Mouse (Mus musculus) brain, adult 2 months (tissue): ENCODE measurements around the gene Zbtb24.
A peak's percentile ranks its signal among the peaks of the same experiment; 100 is the strongest.

Experiments used
- DNase-seq: peaks from one replicate; pipeline ENCODE4 v3.0.0; 2011; ENCODE audit warnings: low read depth, low spot score

Zbtb24 gene

DNA sequence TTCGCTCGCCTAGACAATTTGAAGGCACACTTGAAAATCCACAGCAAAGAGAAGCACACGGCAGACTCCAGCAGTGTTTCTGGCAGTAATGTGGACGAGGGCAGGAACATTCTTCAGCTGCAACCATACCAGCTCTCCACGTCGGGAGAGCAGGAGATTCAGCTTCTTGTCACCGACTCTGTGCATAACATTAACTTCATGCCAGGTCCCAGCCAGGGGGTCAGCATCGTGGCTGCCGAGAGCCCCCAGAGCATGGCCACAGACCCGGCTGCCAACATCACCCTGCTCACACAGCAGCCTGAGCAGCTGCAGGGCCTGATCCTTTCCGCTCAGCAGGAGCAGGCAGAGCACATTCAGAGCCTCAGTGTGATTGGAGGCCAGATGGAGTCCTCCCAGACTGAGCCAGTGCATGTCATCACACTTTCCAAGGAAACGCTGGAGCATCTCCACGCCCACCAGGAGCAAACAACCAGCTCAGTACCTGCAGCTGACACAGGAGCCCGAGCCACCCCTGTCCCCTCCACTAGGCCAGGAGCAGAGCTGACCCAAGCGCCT lies 14.3 kb downstream of the Zbtb24 start:
- DNase-seq = peak; percentile 46

DNA sequence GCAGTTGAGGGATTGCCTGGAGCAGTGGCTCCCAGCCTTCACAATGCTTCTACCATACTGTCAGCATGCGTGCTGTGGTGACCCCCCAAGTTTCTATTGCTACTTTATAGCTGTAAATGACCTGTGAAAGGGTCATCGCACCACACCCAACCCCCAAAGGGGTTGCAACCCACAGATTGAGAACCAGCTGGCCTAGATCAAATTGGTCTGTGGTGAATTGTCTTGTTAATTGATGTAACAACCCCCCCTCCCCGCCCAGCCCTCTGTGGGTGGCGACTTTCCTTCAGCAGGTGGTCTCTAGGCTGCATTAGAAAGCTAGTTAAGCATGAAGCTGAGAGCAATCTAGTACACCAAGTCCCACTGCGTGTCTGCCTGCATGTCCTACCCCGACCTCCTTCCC lies 17.1 kb downstream of the Zbtb24 start:
- no peak for DNase-seq

DNA sequence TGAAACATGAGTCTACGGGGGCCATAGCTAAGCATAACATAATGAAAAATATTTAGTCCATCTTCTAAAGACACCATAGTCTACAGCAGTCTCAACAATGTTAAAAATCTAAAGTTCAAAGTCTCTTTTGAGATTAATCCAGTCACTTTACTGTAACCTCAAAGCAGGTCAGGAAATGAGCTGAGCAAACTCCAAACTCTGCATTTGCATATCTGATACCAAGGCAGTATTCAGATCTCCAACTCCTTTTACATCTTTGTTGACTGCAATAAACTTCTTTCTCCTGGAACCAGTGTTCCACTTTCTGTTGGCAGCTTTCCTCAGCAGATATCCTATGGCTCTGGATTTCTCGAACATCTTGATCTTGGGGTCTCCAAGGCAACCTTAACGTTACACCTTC lies 20.5 kb downstream of the Zbtb24 start:
- DNase-seq = no peak

DNA sequence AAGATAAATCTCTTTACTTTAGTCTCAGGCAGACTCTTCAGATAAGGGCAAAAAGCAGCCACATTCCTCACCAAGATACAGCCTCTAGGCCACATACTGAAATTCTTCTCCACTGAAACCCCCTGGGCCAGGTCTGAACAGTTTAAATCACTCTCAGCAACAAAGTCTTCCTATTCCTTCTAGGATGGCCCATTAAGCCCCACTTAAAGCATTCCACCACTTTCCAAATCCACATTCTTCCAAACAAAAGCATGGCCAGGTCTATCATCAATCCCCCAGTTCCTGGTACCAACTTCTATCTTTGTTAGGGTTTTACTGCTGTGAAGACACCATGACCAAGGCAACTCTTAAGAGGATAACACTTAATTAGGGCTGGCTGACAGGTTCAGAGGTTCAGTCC lies 22.4 kb downstream of the Zbtb24 start:
- no peak for DNase-seq

DNA sequence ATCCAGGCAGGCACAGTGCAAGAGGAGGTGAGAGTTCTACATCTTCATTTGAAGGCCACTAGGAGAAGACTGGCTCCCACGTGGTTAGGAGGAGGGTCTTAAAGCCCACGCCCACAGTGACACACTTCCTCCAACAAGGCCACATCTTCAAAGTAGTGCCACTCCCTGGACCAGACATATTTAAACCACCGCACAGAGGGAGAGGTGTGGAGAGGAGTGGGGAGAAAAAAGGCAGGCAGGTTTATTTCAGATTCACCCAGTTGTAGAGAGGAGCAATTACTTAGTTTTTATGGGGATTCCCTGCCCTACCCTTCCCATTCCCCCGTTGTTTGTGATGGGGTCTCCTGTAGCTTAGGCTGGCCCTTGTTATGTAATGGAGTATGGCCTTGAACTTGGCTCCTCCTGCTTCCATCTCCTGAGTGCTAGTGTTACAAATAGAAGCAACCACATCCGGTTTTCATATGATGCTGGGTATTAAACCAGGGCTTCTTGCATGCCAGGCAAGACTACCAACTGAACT lies 22.8 kb downstream of the Zbtb24 start:
- DNase-seq = no peak

DNA sequence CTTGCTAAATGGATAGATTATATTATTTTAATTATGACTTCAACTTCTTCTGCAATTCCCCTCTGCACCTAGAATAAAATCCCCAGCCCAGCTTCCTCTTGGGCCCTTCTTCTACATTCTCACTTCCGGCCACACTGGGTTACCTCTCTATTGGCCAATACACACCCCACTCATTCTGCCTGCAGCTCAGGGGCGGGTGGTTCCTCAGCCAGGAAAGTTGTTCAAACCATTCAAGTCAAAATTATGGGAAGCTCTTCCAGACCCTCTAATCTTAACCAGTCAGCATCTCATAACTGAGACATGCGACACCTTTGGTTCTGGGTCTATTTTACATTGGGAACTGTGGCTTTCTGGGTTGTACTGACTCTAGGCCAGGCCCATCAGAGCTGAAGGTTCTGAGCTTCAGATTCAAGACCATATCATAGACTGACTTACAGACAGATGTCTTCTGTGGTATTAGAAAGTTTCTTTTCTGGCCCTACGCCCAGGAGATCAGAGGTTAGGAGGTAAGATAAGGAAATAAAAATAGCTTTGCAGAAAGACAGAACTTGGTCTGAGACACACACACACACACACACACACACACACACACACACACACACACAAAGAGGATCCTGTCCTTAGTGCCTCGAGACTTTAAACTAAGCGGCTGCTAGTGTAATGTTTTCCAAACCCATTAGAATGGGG lies 23.7 kb downstream of the Zbtb24 start:
- DNase-seq = no peak

DNA sequence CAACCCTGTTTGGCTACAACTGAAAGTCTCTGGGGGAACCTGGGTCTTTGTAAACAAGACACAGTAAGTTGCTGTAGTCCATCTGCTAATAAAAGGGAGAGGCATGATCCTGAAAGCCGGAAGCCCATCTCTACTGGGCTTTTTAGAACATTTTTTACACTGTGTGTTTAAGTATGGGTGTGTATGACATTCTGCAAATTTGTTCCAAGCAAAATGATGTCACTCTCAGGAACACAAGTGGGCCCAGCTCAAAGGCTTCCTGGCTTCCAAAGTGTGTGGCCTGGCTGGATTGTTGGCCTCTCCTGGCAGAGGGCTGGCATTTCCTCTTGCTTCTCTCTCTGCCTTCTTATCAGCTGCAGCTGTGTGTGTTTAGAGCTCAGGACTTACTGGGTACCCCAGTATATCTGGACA lies 24.8 kb downstream of the Zbtb24 start:
- DNase-seq = no peak

DNA sequence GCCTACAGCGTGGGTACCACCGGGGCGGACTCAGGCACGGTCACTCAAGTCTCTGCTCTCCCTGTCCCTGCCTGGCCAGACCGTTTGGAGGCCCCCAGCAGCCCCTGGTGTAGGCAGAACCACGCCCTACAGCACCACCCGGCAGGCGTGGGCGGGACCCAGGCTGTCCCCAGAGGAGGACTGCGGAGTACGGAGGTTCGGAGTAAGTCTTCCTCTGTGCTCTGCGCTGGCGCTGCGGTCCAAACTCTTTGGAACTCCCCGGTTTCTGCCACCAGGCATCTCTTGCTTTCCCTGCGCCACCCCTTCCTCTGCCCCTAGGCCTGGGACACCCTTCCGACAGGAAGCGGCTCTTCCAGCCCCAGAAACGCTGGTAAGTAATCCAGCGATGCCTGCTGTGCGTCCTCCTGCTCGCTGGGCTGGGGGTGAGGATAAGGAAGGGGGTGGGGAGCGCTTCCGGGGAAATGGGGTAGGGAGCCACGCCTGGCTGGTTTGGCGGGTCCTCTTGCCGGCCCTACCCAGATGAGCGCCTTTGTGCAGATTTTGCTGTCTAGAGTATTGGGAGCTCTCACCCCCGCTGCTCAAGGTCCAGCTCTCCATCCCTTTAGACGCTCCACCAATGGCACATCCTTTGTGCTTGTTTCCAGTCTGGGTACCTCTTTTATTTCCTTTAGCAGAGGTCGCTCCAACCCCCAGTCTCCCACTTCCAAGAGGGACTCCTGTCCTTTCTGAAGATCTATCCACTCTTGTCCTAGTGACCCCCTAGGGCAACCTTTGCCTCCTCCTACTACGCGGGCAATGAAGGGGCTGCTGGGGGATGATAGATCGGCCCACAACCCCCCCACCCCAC lies 26.2 kb downstream of the Zbtb24 start, which contains the start of gene Mical1:
Mical1 (plus strand) TSS at position 144 of the 847 bp plus-strand sequence.
- DNase-seq = peak; percentile 46

DNA sequence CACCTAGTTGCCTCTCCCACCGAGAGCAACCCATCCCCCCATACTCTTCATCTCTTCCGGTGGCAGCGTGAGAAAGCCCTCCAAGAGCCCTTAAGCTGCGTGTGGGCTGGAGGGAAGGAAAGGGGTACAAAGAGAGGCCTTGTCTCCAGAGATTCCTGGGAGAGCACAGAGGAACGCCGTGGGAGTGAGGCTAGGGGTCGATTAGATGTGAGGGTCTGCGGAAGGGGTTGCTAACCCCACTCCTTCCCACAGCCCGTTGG lies 26.8 kb downstream of the Zbtb24 start:
- no peak for DNase-seq

DNA sequence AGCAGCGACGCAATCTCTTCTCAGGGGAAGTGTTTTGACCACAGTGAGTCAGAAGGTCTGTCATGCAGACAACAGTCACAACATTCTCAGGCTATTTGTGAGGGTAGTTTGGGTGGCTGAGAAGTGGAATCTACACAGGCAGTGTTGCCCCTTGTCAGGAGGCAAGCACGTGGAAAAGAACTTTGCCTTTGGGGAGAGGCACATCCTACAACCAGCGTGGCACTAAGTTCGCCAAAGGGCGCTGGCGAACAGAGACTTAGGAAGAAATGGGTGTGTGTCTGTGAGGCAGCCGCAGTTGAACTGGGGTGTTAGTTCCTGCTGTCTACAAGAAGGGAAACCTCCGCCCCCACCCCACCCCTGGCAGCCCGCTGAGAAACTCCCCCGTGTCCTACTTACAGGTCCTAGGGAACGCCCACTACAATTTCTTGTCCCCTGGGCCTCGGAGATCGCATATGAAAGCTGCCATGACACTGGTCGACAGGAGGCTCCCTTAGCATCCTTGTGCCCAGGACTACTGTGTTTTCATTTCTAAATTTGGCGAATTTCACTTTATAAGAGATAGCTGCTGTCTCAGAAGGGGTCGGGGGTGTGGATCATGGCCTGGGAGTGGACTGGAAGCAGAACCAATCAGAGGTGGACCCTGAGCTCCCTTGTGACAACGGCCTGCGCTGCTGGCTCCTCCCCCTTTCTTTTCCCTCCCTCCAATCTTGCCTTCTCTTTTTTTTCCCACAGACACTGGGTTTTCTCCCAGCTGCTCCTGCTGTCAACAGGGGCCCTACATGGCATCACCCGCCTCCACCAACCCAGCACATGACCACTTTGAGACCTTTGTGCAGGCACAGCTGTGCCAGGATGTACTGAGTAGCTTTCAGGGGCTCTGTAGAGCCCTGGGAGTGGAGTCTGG lies 27.3 kb downstream of the Zbtb24 start:
- DNase-seq = peak; percentile 60

DNA sequence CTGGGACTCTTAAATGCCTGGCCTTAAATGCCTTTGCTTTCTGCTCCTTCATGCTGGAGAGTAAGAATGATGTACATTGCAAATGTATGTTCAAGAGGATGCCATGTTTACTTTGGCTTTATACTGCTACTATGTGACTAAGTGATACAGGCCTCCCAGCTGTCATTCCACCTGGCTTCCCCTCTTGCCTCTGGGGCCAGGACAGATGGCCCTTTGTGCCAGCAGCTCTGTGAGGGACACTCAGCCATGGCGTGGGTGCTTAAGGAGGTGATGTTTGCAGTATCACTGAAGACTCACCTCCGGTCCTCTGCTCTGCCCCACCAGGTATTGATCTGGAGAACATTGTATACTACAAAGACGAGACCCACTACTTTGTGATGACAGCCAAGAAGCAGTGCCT lies 29.8 kb downstream of the Zbtb24 start:
- no peak for DNase-seq

DNA sequence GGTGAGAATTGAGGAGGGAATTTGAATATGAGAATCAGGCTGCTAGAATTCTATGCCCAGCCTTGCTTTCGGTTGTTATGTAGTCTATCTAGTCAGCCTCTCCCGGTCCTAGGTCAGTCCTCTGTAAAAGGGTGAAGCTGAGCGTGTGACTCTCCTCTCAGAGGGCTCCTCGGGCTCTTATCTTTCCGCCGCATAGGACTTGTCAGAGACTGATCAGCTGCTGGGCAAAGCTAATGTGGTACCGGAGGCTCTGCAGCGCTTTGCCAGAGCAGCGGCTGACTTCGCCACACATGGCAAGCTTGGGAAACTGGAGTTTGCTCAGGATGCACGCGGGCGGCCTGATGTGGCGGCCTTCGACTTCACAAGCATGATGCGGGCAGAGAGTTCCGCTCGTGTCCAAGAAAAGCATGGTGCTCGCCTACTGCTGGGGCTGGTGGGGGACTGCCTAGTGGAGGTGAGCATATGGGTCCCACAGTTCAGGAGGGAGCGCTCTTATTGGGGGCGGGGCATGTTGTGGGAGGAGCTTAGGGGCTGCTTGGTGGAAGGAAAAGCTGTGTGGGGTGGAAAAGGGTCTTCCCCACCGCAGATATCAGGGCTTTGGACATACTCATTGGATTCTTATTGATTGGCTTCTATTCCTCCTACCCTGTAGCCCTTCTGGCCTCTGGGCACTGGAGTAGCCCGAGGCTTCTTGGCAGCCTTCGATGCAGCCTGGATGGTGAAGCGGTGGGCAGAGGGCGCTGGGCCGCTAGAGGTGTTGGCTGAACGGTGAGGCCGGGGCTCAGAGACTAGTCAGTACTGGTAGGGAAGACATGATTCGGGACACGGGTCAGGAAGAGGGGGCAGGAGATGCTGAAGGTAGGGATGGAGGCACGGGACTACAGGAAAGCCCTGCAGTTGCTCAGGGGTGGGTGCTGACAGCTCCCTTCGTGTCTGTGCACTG lies 31.0 kb downstream of the Zbtb24 start:
- no peak for DNase-seq

DNA sequence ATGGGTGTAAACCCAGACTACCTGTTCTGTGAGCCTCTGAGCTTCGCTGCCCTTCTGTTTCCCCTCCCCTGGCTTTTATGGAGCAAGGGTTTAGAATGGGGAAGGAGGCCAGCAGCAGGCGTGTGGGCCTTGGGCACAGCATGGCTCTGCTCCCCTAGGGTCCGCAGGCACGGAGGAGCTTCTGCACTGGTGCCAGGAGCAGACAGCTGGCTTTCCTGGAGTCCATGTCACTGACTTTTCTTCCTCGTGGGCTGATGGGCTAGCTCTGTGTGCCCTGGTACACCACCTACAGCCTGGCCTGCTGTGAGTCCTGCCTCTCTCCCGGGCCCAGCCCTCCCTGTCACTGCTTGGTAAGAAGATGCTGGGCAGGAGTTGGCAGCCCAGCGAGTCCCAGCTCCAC lies 32.3 kb downstream of the Zbtb24 start:
- DNase-seq = no peak

DNA sequence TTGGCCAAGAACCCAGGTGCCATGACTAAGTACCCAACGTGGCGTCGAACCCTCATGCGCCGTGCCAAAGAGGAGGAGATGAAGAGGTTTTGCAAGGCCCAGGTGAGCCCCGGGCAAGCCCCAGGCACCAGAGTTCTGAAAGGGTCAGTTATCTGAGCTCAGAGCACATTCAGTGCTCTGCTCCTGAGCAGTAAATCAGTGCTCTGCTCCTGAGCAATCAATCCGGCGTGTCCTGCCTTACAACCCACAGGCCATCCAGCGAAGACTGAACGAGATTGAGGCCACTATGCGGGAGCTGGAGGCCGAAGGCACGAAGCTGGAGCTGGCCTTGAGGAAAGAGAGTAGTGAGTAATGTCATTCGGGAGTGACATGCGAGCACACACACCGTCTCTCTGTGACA lies 35.6 kb downstream of the Zbtb24 start:
- no peak for DNase-seq

DNA sequence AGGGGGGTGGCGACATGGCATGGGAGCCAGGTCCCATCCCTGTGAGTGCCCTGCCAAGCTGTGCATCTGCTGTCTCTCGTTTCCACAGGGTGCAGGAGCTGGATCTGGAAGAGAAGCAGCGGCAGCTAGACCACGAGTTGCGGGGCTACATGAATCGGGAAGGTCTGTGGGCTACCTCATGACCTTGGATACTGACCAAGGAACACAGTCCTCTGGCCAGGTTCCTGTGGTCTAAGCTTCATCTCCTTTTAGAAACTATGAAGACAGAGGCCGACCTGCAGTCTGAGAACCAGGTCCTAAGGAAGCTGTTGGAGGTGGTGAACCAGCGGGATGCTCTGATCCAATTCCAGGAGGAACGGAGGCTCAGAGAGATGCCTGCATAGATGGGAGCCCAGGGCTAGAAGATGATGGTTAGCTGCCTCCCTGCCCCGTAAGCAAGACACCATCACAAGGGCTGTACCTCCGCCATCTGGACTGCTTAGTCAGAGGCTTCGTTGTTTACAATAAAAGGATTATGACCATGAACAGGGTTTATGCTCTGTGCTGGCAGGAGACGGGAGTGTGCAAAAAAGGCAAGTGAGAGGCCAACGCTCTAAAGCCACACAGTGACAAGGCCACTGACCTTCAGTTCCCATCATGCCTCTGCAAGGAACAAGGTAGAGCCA lies 36.5 kb downstream of the Zbtb24 start:
- DNase-seq = no peak

DNA sequence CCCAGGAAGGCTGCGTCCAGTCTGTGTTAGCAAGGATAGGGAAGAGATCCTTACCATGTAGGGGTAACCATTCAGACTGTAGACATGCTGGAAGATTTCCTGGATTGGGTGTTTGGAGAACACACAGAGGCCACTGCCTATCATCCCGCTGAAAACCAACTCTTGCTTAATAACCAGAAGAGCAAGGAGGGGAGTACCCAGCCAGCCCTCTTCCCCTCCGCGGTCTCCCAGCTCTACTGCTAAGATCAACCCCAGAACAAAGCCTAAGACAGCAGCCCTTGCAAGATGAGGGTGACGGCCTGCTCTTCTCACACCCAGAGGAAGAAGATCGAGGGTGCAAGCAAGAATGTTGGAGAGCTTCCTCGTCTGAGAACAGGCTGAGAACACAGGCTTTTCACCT lies 38.7 kb downstream of the Zbtb24 start:
- no peak for DNase-seq

DNA sequence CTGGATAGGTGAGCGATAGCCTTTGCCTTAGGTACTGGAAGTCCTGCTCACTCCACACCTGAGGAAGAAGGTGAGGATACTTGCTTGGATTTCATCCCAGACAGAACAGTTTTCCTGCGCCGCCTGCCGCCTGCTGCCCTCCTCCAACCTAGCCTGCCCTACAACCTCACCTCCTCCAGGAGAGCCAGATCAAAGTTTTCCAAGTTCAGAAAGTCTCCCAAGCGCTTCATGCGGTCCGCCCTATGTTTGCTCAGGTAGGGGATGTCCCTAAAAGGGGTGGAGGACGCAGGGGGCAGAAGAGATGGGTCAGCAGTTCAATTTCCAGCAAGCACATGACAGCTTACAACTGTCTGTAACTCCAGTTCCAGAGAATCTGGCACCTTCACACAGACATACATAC lies 39.1 kb downstream of the Zbtb24 start:
- DNase-seq = no peak

DNA sequence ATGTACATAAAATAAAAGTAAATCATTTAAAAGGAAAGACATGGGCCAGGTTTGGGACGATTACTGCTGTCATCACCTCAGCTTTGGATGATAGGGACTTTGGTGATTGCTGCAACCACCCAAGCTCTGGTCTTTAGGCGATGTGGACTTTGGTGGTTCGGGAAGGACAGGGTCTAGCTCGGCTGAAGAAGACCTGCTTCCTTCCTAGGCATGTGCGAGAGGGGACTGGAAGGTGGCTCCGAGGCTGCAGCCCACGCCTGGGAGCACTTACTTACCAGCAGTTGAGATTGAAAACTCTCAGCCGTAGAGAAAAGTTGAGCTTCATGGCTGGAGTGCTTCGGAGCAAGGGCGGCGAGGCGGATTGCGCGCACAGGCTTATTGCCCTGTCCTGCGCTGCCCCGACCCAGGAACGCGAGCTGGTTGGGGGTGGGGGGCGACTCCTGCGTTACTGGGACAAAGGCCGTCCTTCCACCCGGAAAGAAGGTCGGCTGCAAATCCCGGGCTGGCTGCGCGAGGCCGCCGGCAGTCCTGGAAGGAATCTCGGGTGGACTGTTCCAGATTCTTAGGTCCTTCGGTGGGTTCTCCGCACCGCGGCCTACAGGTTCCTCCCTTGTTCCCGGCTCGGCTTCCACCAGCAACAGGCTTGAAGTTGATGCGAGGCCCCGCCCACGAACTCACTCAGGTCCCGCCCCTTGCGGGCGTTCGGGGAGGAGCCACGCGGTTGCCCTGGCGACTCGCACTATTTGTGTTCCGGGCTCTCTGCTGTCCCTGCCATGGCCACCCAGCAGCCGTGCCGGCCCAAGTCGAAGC lies 39.7 kb downstream of the Zbtb24 start, which contains the start of the genes Smpd2 and Ppil6:
Smpd2 (minus strand) TSS at position 662 of the 810 bp plus-strand sequence.
Ppil6 (plus strand) TSS at position 732 of the 810 bp plus-strand sequence.
- DNase-seq = peak; percentile 95

DNA sequence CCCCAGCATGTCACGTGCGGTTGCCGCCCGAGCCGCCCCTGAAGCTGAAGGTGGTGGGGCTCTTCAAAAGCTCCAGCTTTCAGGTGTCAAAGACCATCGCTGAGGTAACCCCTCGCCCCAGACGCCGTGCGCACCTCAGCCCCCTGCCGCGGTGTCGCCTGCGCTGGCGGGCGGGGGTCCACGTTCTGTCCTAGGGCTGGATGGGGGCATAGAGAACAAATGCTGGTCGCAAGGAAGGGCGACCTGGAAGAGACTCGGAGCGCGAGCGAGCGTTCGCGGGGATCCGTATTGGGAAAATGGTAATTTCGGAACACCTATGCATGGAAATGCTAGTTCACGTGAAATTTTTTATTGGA lies 40.3 kb downstream of the Zbtb24 start:
- DNase-seq = no peak
